Mouse (Mus musculus): ENCODE measurements at regions not wholly inside any gene's neighbourhood (a gene's known extent, or its start where the extent isn't known, plus 50 kb on each side); places are given as distances from the start of the nearest gene placed in this dataset.

- TF ChIP-seq POLR2A (IDR thresholded peaks at IDR 0.05; ENCODE audit: borderline replicate concordance, extremely low read depth, low read depth, low read length) (no peak), CTCF (IDR thresholded peaks at IDR 0.05; ENCODE audit: insufficient read depth, low read length) (no peak)
These were observed 107.4 kb upstream of the Unc5b start for GRCm38 (mm10) chr10:60938749-60939148.

Data from lung, adult 2 months (tissue).